ENCODE assay signal across 14 mouse cellular contexts in genomic region chr12:35016056-35016455, GRCm38 (mm10). TPM values are rescaled to one million over a fixed set of nuclear protein-coding genes. Genes with fewer than 3 reads are reported as not detected.
A peak's percentile ranks its signal among the peaks of the same experiment; 100 is the strongest.
DNase-seq lines count a peak whose midpoint lies in the region; ATAC-seq and TF ChIP-seq lines count a peak whose summit lies in the region.
"Had no signal": no experiment of that assay in that cellular context is flagged by ENCODE, and none has a peak within 500 bp of the region (broad histone marks: within the 10 kb centered on the region; RNA-seq: fewer than 3 reads in every experiment).

No protein-coding gene starts in this region.

- no peaks in the 10 kb centered on the region for H3K36me3 ChIP-seq in heart, adult 2 months (ENCODE audit: control insufficient read depth, insufficient read depth, low read length)
- no peaks in the 10 kb centered on the region for H3K36me3 ChIP-seq in liver, postnatal 0 days (replicated peaks; ENCODE audit: insufficient read depth, low read length)
- H3K36me3 ChIP-seq: embryonic facial prominence, embryonic 12.5 days; kidney, embryonic 15.5 days; liver, embryonic 15.5 days had no signal

- no peak for TF ChIP-seq POLR2A in heart, adult 2 months (IDR thresholded peaks at IDR 0.05; ENCODE audit: insufficient read depth, low read depth, low read length)

- no peaks in the 10 kb centered on the region for H3K27me3 ChIP-seq in heart, adult 2 months (ENCODE audit: control insufficient read depth, insufficient read depth, low read length)
- no peaks in the 10 kb centered on the region for H3K27me3 ChIP-seq in liver, postnatal 0 days (ENCODE audit: insufficient read depth, low read length)
- H3K27me3 ChIP-seq: embryonic facial prominence, embryonic 12.5 days; kidney, embryonic 15.5 days; liver, embryonic 15.5 days had no signal

- no peak overlapping the region for H3K4me3 ChIP-seq in heart, adult 2 months
- H3K4me3 ChIP-seq in liver, postnatal 0 days (ENCODE audit: low read depth, low read length), result no peak overlapping the region
- H3K4me3 ChIP-seq: embryonic facial prominence, embryonic 12.5 days; kidney, embryonic 15.5 days; liver, embryonic 15.5 days had no signal

- no peak for DNase-seq in heart, adult 2 months
- DNase-seq in heart, postnatal 36 days, result no peak
- DNase-seq in liver, postnatal 0 days, result no peak
- no peak for DNase-seq in liver
- DNase-seq in embryo, embryonic 11 days, result peak; percentile 58
- peak; percentile 11 for DNase-seq in retina, adult 2 months (ENCODE audit: low read depth, low spot score)
- DNase-seq in heart, postnatal 4 days, result no peak
- DNase-seq in urinary bladder, postnatal 25 days (ENCODE audit: low spot score), result no peak
- DNase-seq: gastrocnemius, postnatal 36 days had no signal

- no peaks in the 10 kb centered on the region for H3K79me2 ChIP-seq in heart, adult 2 months (replicated peaks; ENCODE audit: control insufficient read depth, insufficient read depth, low read length)

- peak; percentile 66 for TF ChIP-seq CTCF in heart, adult 2 months (IDR thresholded peaks at IDR 0.05)
- TF ChIP-seq CTCF in liver, postnatal 0 days (IDR thresholded peaks at IDR 0.05; ENCODE audit: low read depth), result peak; percentile 49

- H3K9me3 ChIP-seq in liver, postnatal 0 days (ENCODE audit: low read length), result no peaks in the 10 kb centered on the region
- H3K9me3 ChIP-seq: embryonic facial prominence, embryonic 12.5 days; kidney, embryonic 15.5 days; liver, embryonic 15.5 days had no signal

- no peak for ATAC-seq in liver, postnatal 0 days

- no peaks in the 10 kb centered on the region for H3K4me1 ChIP-seq in heart, adult 2 months (ENCODE audit: control insufficient read depth, insufficient read depth, low read length)
- H3K4me1 ChIP-seq in liver, postnatal 0 days (ENCODE audit: insufficient read depth), result no peaks in the 10 kb centered on the region
- H3K4me1 ChIP-seq: kidney, embryonic 15.5 days; liver, embryonic 15.5 days had no signal

- 48% methylated on average over 3 of the region's 3 CpGs for WGBS in heart, adult 2 months
- 66% methylated on average over 3 of the region's 3 CpGs for WGBS in liver, postnatal 0 days (ENCODE audit: insufficient replicate concordance)

- H3K9ac ChIP-seq in heart, adult 2 months (ENCODE audit: low read depth, low read length), result no peak overlapping the region
- H3K9ac ChIP-seq in liver, postnatal 0 days (replicated peaks), result no peak overlapping the region
- H3K9ac ChIP-seq: embryonic facial prominence, embryonic 12.5 days; kidney, embryonic 15.5 days; liver, embryonic 15.5 days had no signal

- intact Hi-C loops in heart, adult 2 months (cut with DNase I), result loop anchor here (1.0 kb wide), 1 partner anchor 352 kb away; no protein-coding TSS in a partner anchor
- intact Hi-C loops in heart, postnatal 36 days (cut with DNase I), result loop anchor here (2.0 kb wide), 1 partner anchor 351 kb away; no protein-coding TSS in a partner anchor

- no peak overlapping the region for H3K27ac ChIP-seq in heart, adult 2 months
- no peak overlapping the region for H3K27ac ChIP-seq in liver, postnatal 0 days (ENCODE audit: low read depth)
- H3K27ac ChIP-seq: embryonic facial prominence, embryonic 12.5 days; liver, embryonic 15.5 days had no signal

- no peak for TF ChIP-seq EP300 in heart, adult 2 months (IDR thresholded peaks at IDR 0.05; ENCODE audit: insufficient read depth, low read depth, low read length)
- TF ChIP-seq EP300 in liver, postnatal 0 days (IDR thresholded peaks at IDR 0.05; ENCODE audit: low read depth), result no peak

- H3K4me2 ChIP-seq in liver, postnatal 0 days (ENCODE audit: low read depth, low read length), result no peak overlapping the region
- H3K4me2 ChIP-seq: embryonic facial prominence, embryonic 12.5 days; kidney, embryonic 15.5 days; liver, embryonic 15.5 days had no signal

RNA-seq across cellular contexts. Expression of gene Snx13, which starts 30.9 kb away (rescaled TPM):
- 10 to 100 TPM; 54.5 to 63.6 TPM for total RNA-seq in heart, adult 2 months (2021)
- polyA plus RNA-seq in heart, adult 2 months (2012; rRNA removed), result 10.9 and 23.7 TPM in 2 replicates
- total RNA-seq in heart, postnatal 36 days (2021), result 10 to 100 TPM; 65.7 to 67.8 TPM
- polyA plus RNA-seq in liver, postnatal 0 days (2015; fragmentation: Nextera tagmentation; extraction: Ambion mirVana), result 10.4 and 10.6 TPM in 2 replicates
- total RNA-seq in heart, postnatal 4 days (2021), result 10 to 100 TPM; 51.8 to 53.7 TPM

RNA-seq across cellular contexts. Expression of gene Prps1l1, which starts 31.5 kb away (rescaled TPM):
- total RNA-seq in heart, adult 2 months (2021), result not detected
- not detected in 2 replicates for polyA plus RNA-seq in heart, adult 2 months (2012; rRNA removed)
- total RNA-seq in heart, postnatal 36 days (2021), result not detected
- polyA plus RNA-seq in liver, postnatal 0 days (2015; fragmentation: Nextera tagmentation; extraction: Ambion mirVana), result not detected in 2 replicates
- not detected for total RNA-seq in heart, postnatal 4 days (2021)
- total RNA-seq: adrenal gland, postnatal 4 days; ES-E14; gastrocnemius, postnatal 36 days had no signal
- polyA plus RNA-seq: embryonic facial prominence, embryonic 12.5 days; kidney, embryonic 15.5 days; liver, embryonic 15.5 days had no signal

Comparison
In these comparisons a context has a peak if more than half of its experiments do, and no peak if none do; other contexts are left out.
1. DNase-seq: peak in embryo, embryonic 11 days (single experiment) and retina, adult 2 months (single experiment); none in heart, adult 2 months (0 of 2), heart, postnatal 36 days (0 of 2), liver, postnatal 0 days (single experiment), liver (single experiment), heart, postnatal 4 days (single experiment) and urinary bladder, postnatal 25 days (single experiment).